Mouse (Mus musculus) cortical plate, adult 2 months (tissue): Measurements from ENCODE around the gene Pnpla6. TPM values are rescaled to one million over a fixed set of nuclear protein-coding genes. Genes with fewer than 3 reads are reported as not detected.
A peak's percentile ranks its signal among the peaks of the same experiment; 100 is the strongest.

ENCODE experiments used
- H3K27ac ChIP-seq: fragments of 200-500 bp; 2 replicates; pipeline ENCODE4 v1.5.1; 2012; ENCODE audit warnings: low read length, control low read depth, inconsistent platforms; ENCODE audit not compliant: insufficient read depth
- H3K4me1 ChIP-seq: fragments of 200-500 bp; 2 replicates; pipeline ENCODE4 v1.6.1; 2011; ENCODE audit warnings: low read length; ENCODE audit not compliant: control insufficient read depth, insufficient read depth
- H3K4me3 ChIP-seq: fragments of 200-500 bp; 2 replicates; pipeline ENCODE4 v1.5.1; 2011; ENCODE audit warnings: mild to moderate bottlenecking, low read length, control low read depth; ENCODE audit not compliant: insufficient read depth
- CTCF ChIP-seq: fragments of 200-500 bp; IDR thresholded peaks from 2 replicates; pipeline ENCODE4 v1.5.1; 2011; ENCODE audit warnings: mild to moderate bottlenecking, control low read depth, low read length; ENCODE audit not compliant: insufficient read depth; ENCODE audit errors: extremely low read depth
- POLR2A ChIP-seq: fragments of 200-500 bp; IDR thresholded peaks from 2 replicates; pipeline ENCODE4 v1.6.1; 2011; ENCODE audit warnings: mild to moderate bottlenecking, low read length, control low read depth; ENCODE audit not compliant: insufficient read depth; ENCODE audit errors: extremely low read depth
- polyA plus RNA-seq: library from polyadenylated mRNA; depleted of rRNA; stranded (reverse); fragments of >200 nt; gene quantifications from 2 replicates; pipeline ENCODE4 v1.2.3, GENCODE M21; 2012; rRNA removed

Gene Pnpla6
- polyA plus RNA-seq, result 67.6 and 73.7 TPM in 2 replicates

GRCm38 (mm10) chr8:3515260-3515671 is at the start of gene Pnpla6:
Gene Pnpla6 (plus strand): TSS chr8:3515384.
- no peak for TF ChIP-seq CTCF
- peak; percentile 89 for TF ChIP-seq POLR2A
- peak within 1 kb of the TSS; percentile 45; the same call in 1 of the 2 replicates for H3K27ac ChIP-seq
- H3K4me1 ChIP-seq, result no peaks in the 10 kb centered on the region
- peak within 1 kb of the TSS; percentile 74 for H3K4me3 ChIP-seq

DNA sequence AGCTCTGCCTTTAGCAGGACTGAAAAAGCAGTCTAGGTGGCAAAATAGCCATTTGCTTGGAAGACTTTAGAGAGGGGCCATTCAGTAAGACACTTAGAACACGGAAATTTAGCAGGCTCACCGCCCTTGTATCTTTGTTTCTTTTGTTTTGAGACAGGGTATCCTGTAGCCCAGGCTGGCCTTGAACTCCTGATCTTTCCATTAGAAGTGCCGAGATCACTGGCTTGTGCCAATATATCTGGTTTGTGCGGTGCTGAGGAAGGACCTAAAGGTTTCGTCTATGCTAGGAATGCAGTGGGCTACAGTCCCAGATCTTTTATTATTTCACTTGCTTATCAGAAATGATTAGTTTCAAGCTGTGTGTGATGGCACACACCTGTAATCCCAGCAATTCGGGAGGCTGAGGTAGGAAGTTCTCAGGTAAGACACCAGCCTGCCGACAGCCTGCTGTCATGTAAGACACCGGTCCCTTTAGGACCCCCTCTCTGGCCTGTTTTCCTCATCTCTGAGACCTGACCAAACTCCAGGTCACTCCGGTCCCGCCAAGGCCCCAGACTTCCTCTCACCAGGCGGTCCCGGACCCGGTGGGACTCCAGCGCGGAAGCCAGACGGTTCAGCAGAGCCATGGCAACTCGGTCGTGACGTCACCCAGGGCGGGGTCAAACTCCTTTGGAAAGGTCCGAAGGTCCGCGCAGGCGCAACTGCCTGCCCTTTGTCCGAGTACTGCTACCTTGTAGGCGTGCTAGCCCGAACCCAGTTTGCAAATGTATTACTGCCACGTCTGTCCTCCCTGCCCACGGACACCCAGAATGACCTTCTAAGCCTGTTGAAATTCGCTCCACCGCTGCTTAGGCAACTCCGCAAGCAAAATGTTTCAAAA is 47.9 kb upstream of the Pnpla6 start, which contains the start of gene Pex11g:
TSS of gene Pex11g (minus strand) at position 675 of the 880 bp plus-strand sequence.
- Histone ChIP-seq H3K27ac (no peak within 1 kb of the TSS), H3K4me1 (no peaks in the 10 kb centered on the region), H3K4me3 (peak within 1 kb of the TSS; percentile 44)
- 0 out of 2 replicates have a peak, but pooled peaks have one; percentile 19 for TF ChIP-seq POLR2A
- no peak for TF ChIP-seq CTCF

DNA sequence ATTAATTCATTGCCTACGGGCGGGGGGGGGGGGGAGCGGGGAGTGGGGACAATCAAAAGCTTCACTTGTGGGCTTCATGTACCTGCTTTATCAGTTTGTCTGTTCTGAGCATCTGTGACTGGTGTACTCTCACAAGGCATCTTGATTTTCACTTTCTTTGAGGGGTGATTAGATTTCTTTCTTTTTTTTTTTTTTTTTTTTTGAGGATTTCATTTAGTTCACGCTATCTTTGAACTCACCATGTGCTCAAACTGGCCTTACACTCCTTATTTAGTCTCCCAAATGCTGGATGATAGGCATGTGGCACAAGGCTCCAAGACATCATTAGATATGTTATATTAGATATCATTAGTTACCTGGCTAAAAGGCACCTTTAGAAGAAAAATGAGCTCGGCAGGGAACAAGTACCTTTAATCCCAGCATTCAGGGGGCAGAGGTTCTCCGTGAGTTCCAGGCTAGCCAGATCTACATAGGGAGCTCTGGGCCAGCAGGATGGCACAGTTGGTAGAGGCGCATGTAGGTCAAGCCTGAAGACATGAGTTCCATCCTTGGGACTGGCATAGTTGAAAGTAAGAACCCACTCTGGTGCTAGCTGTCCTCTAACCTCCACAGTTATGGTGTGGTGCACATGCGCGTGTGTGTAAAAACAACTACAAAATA is 47.2 kb upstream of the Pnpla6 start:
- Histone ChIP-seq H3K4me1 (no peaks in the 10 kb centered on the region), H3K27ac (no peak overlapping the region), H3K4me3 (peak overlapping the region; percentile 44)
- TF ChIP-seq POLR2A (no peak), CTCF (no peak)

GRCm38 (mm10) chr8:3468838-3469237 is 46.3 kb upstream of the Pnpla6 start:
- Histone ChIP-seq H3K4me1 (no peaks in the 10 kb centered on the region), H3K4me3 (no peak overlapping the region), H3K27ac (no peak overlapping the region)
- TF ChIP-seq POLR2A, result no peak
- no peak for TF ChIP-seq CTCF

GRCm38 (mm10) chr8:3470562-3470961 is 44.6 kb upstream of the Pnpla6 start, which contains the start of gene Tex45:
Gene Tex45 (plus strand): TSS chr8:3470862.
- Histone ChIP-seq H3K4me1 (no peaks in the 10 kb centered on the region), H3K27ac (no peak within 1 kb of the TSS), H3K4me3 (no peak within 1 kb of the TSS)
- TF ChIP-seq POLR2A (no peak), CTCF (no peak)

- H3K4me3 ChIP-seq, result peak overlapping the region; percentile 28
- H3K4me1 ChIP-seq, result no peaks in the 10 kb centered on the region
- TF ChIP-seq CTCF (no peak), POLR2A (no peak)
Observed at GRCm38 (mm10) chr8:3475715-3476429, 39.3 kb upstream of the Pnpla6 start.

GRCm38 (mm10) chr8:3480221-3480785 is 34.9 kb upstream of the Pnpla6 start:
- Histone ChIP-seq H3K27ac (no peak overlapping the region), H3K4me1 (no peaks in the 10 kb centered on the region), H3K4me3 (no peak overlapping the region)
- TF ChIP-seq CTCF, result no peak
- TF ChIP-seq POLR2A, result no peak

More at GRCm38 (mm10) chr8:3475715-3476429, 39.3 kb upstream of the Pnpla6 start:
- H3K27ac ChIP-seq, result no peak overlapping the region

DNA sequence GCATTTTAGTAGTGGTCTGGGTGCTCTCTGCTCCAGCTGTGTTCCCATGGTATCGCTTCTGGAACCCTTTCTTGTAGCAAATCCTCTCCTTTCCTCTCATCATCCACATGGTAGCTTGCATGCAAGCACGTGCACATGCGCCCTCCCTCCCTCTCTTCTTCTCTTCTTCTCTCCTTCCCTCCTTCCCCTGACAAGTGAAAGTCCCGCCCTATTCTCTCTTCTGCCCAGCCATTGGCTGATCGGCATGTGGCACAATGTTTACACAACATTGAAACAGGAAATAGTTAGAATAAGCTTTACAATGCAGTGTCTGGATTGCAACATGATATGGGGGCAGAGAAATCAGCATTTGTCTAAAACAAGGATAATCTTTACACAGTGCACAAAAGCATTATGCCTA is 33.6 kb upstream of the Pnpla6 start:
- no peak overlapping the region for H3K27ac ChIP-seq
- H3K4me3 ChIP-seq, result no peak overlapping the region
- TF ChIP-seq CTCF (no peak), POLR2A (no peak)
- no peaks in the 10 kb centered on the region for H3K4me1 ChIP-seq
